Mouse (Mus musculus) G1E (cell line): ENCODE results near the gene Rnf167.

Source experiments
- CTCF ChIP-seq: IDR thresholded peaks from 2 replicates; pipeline ENCODE4 v1.5.1; 2012; ENCODE audit warnings: low read depth, low read length, inconsistent platforms, mixed read lengths
- GATA1 ChIP-seq: IDR thresholded peaks from 2 replicates; pipeline ENCODE4 v1.6.1; 2012; ENCODE audit warnings: borderline replicate concordance, low read length, inconsistent platforms, mixed read lengths

GRCm38 (mm10) chr11:70668771-70669505 lies 21.9 kb downstream of the Rnf167 start, which contains the start of gene Spag7:
- TF ChIP-seq GATA1, result no peak
- TF ChIP-seq CTCF, result no peak
